Mouse (Mus musculus): ENCODE data around the gene Trp53bp2. TPM values are rescaled to one million over a fixed set of nuclear protein-coding genes. Genes with fewer than 3 reads are reported as not detected.

Gene Trp53bp2
- polyA plus RNA-seq, 1 experiment from 2014 or later, result 17.9 TPM

- peaks cover 28% of the 10 kb centered on the region; the same call in 1 of the 2 replicates for H3K36me3 ChIP-seq (ENCODE audit: inconsistent target)
- WGBS (ENCODE audit: missing documents), result 13% methylated on average over 5 of the region's 7 CpGs
- peaks cover 79% of the 10 kb centered on the region for H3K79me2 ChIP-seq (ENCODE audit: inconsistent target)
- H3K4me3 ChIP-seq (ENCODE audit: inconsistent target), result no peak overlapping the region
- peak overlapping the region; percentile 88 for H3K27ac ChIP-seq
Measured at GRCm38 (mm10) chr1:182506229-182506986, 97.4 kb downstream of the Trp53bp2 start.

DNA sequence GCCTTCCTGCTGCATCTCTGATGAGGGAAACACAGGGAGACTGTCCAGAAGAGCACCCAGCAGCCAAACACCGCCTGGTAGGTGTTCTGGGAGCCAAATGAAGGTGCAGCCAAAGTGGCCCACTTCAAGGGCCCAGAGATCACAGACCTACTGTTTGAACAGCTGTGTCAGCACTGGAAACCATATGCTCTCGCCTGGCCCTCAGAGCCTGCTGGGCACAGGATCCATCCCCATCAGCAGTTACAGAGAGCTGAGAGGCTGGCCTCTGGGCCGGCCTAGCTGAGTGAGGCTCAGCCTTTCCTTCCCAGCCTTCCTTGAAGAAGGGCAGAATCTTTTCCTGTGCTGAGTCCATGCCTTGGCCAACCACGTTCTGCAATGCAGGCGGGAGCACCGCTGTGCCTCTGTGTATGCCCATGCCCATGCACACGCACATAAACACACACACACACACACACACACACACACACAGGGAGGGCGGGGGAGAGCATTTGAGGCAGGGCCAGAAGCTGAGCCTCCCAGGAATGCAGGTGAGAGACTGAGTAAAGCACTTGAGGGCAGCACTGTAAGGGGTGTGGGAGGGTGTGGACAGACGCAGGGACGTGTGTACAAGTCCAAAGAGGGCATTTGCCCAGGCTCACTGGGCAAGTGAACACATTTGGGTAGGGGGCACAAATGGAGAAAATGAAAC is 100.3 kb downstream of the Trp53bp2 start:
- H3K4me3 ChIP-seq (ENCODE audit: inconsistent target), result no peak overlapping the region
- WGBS (ENCODE audit: missing documents), result 89% methylated on average over 8 of the region's 10 CpGs
- H3K36me3 ChIP-seq (ENCODE audit: inconsistent target), result peaks cover 32% of the 10 kb centered on the region; the same call in 1 of the 2 replicates
- no peak overlapping the region for H3K27ac ChIP-seq
- peaks cover 77% of the 10 kb centered on the region for H3K79me2 ChIP-seq (ENCODE audit: inconsistent target)

- Histone ChIP-seq H3K27ac (no peak overlapping the region), H3K36me3 (ENCODE audit: inconsistent target) (peaks cover 32% of the 10 kb centered on the region; the same call in 1 of the 2 replicates), H3K79me2 (ENCODE audit: inconsistent target) (peaks cover 77% of the 10 kb centered on the region), H3K4me3 (ENCODE audit: inconsistent target) (no peak overlapping the region)
- WGBS (ENCODE audit: missing documents), result 100% methylated on average over 2 of the region's 2 CpGs
Measured at GRCm38 (mm10) chr1:182511073-182511472, 102.1 kb downstream of the Trp53bp2 start.

DNA sequence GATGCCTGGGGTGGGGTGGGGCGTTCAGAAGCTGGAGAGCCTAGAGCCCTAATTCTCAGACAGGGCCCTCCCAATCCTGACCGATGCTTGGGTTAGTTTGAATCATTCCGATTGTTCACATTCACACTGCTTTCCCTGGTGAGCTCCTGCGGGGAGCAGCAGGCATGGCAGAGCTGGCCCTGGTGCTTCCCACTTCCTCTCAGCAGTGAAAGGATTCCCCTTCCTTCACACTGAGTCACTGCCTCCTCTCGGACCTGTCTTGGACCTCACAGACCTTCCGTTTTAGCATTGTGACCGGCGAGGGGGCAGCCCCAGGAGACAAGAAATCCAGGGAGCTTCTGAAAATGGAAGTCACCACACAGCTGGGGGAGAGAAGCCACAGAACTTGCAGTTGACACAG is 102.8 kb downstream of the Trp53bp2 start:
- Histone ChIP-seq H3K36me3 (ENCODE audit: inconsistent target) (peaks cover 32% of the 10 kb centered on the region; the same call in 1 of the 2 replicates), H3K79me2 (ENCODE audit: inconsistent target) (peaks cover 84% of the 10 kb centered on the region), H3K27ac (peak overlapping the region; percentile 68), H3K4me3 (ENCODE audit: inconsistent target) (no peak overlapping the region)
- WGBS (ENCODE audit: missing documents), result 56% methylated on average over 8 of the region's 8 CpGs

Other genes starting within 250 kb of the Trp53bp2 start
- not detected in 3 replicates for gene Vmn1r1, start 244.7 kb upstream of the Trp53bp2 start, polyA plus RNA-seq (2018)
- gene Degs1, start 126.4 kb upstream of the Trp53bp2 start, polyA plus RNA-seq (2018), result 270 to 543 TPM (median 310 TPM) in 3 replicates
- 14.6 to 15.9 TPM (median 15.1 TPM) in 3 replicates for gene Fbxo28, start 67.5 kb upstream of the Trp53bp2 start, polyA plus RNA-seq (2018)
- 94.4 to 189 TPM (median 167 TPM) in 3 replicates for gene Capn2, start 108.4 kb downstream of the Trp53bp2 start, polyA plus RNA-seq (2018)
- not detected in 3 replicates for gene Capn8, start 155.8 kb downstream of the Trp53bp2 start, polyA plus RNA-seq (2018)